Mouse (Mus musculus): ENCODE data around the gene Sp7. TPM values are rescaled to one million over a fixed set of nuclear protein-coding genes. Genes with fewer than 3 reads are reported as not detected.

Gene Sp7
- total RNA-seq, 2 experiments from 2014 or later: 0.27 to 0.61 TPM

DNA sequence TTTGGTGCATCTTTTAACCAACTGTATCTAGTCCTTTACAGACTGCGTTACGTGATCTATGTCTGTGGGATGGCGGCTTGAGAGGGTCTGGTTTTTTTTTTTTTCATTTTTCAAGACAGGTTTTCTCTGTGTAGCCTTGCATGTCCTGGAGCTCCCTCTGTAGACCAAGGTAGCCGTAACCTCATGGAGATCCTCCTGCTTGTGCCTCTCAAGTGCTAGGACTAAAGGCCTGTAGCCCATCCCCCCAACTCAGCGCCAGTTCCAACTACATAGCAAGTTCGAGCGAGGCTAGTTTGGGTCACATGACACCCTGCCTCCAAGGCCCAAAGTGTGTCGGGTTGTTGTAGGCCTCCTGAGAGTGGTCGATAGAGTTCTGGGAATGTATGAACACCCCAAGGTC is 58.3 kb downstream of the Sp7 start:
- intact Hi-C loops (cut with DNase I): no loop called here
- Histone ChIP-seq H3K4me3 (no peak overlapping the region), H3K27ac (no peak overlapping the region)
- DNase-seq (ENCODE audit: extremely low spot score in 1 of 2, low spot score in 2 of 2): no peak
- no peak for TF ChIP-seq CTCF (IDR thresholded peaks at IDR 0.05)

Other genes starting within 250 kb of the Sp7 start
- gene Spryd3, start 230.9 kb downstream of the Sp7 start, total RNA-seq (2021): 100 to 1,000 TPM; 152 TPM
- gene Igfbp6, start 222.8 kb downstream of the Sp7 start, total RNA-seq (2021): 10 to 100 TPM; 57.4 to 64.8 TPM
- under 1 TPM in 1 of 2 experiments, not detected in 1; 0.26 TPM for gene Soat2, start 216.7 kb downstream of the Sp7 start, total RNA-seq (2021)
- gene Zfp740, start 163.9 kb downstream of the Sp7 start, total RNA-seq (2021): 10 to 100 TPM; 69.6 to 72.4 TPM
- 10 to 100 TPM; 28.5 to 30.4 TPM for gene Csad, start 162.5 kb downstream of the Sp7 start, total RNA-seq (2021)
- 1 to 10 TPM in 1 of 2 experiments, under 1 TPM in 1; 0.86 to 1.3 TPM for gene Itgb7, start 135.2 kb downstream of the Sp7 start, total RNA-seq (2021)
- gene Rarg, start 109.7 kb downstream of the Sp7 start, total RNA-seq (2021): 10 to 100 TPM; 13.8 to 17.1 TPM
- gene Gm9918, start 96.6 kb downstream of the Sp7 start, total RNA-seq (2021): not detected
- gene Mfsd5, start 87.7 kb downstream of the Sp7 start, total RNA-seq (2021): 10 to 100 TPM; 40.6 to 42.8 TPM
- gene Espl1, start 70.9 kb downstream of the Sp7 start, total RNA-seq (2021): 1 to 10 TPM; 1.1 to 1.5 TPM
- gene Pfdn5, start 41.1 kb downstream of the Sp7 start, total RNA-seq (2021): 100 to 1,000 TPM; 408 to 428 TPM
- gene Myg1, start 35.5 kb downstream of the Sp7 start, total RNA-seq (2021): 10 to 100 TPM; 65.1 to 67.9 TPM
- gene Aaas, start 16.4 kb downstream of the Sp7 start, total RNA-seq (2021): 10 to 100 TPM; 14.3 to 18.9 TPM
- gene Sp1, start 39.0 kb upstream of the Sp7 start, total RNA-seq (2021): 10 to 100 TPM; 26.8 to 27.2 TPM
- 1 to 10 TPM in 1 of 2 experiments, under 1 TPM in 1; 0.98 to 3.2 TPM for gene Amhr2, start 78.2 kb upstream of the Sp7 start, total RNA-seq (2021)
- gene Prr13, start 91.8 kb upstream of the Sp7 start, total RNA-seq (2021): 10 to 100 TPM; 46.1 to 47.6 TPM
- 100 to 1,000 TPM; 497 to 500 TPM for gene Pcbp2, start 103.4 kb upstream of the Sp7 start, total RNA-seq (2021)
- not detected for gene Gm10337, start 136.5 kb upstream of the Sp7 start, total RNA-seq (2021)
- gene Map3k12, start 149.9 kb upstream of the Sp7 start, total RNA-seq (2021): 10 to 100 TPM; 96.5 to 96.8 TPM
- gene Tarbp2, start 151.0 kb upstream of the Sp7 start, total RNA-seq (2021): 10 to 100 TPM; 32.4 to 36.2 TPM
- gene Npff, start 157.8 kb upstream of the Sp7 start, total RNA-seq (2021): 1 to 10 TPM; 2.4 to 2.6 TPM

Measured in left cerebral cortex, adult 2 months (tissue).